Mouse (Mus musculus) embryonic fibroblast, embryonic 13.5 days (primary cell): ENCODE data around the gene Ecpas.
A peak's percentile ranks its signal among the peaks of the same experiment; 100 is the strongest.

Experiments used
- CTCF ChIP-seq: IDR thresholded peaks from 2 replicates; pipeline ENCODE4 v1.5.1; 2011; ENCODE audit warnings: mild to moderate bottlenecking, control low read depth, low read length, moderate library complexity, borderline replicate concordance; ENCODE audit not compliant: insufficient read depth
- POLR2A ChIP-seq: IDR thresholded peaks from 2 replicates; pipeline ENCODE4 v1.6.1; 2011; ENCODE audit warnings: low read depth, mild to moderate bottlenecking, control low read depth, low read length, moderate library complexity

GRCm38 (mm10) chr4:58943420-58944205, 31.1 kb upstream of the Ecpas start, which contains the start of gene Zkscan16:
- TF ChIP-seq CTCF = no peak
- TF ChIP-seq POLR2A = peak; percentile 33
